Mouse (Mus musculus): ENCODE measurements at regions not wholly inside any gene's neighbourhood (a gene's known extent, or its start where the extent isn't known, plus 50 kb on each side); places are given as distances from the start of the nearest gene placed in this dataset.

DNA sequence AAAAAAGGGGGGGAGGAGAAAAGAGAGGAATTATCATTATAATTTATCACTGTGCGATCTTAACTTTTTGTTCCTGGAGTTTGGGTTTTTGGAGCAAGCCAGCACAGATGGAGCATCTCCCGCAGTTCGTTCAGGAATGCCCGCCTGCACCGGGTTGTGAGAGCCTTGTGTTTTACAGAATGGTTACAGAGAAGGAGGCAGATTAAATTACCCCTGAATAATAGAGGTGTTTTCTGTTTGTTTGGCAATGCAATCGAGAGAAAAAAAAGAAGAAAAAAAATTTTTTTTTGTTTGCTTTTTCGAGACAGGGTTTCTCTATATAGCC, 135.8 kb upstream of the Pkdcc start:
- TF ChIP-seq MXI1 (IDR thresholded peaks at IDR 0.05; ENCODE audit: low read depth, low read length) (no peak), POLR2AphosphoS2 (IDR thresholded peaks at IDR 0.05; ENCODE audit: low read depth, low read length) (no peak), NRF1 (IDR thresholded peaks at IDR 0.05; ENCODE audit: low read depth, low read length) (no peak), MEF2A (IDR thresholded peaks at IDR 0.05; ENCODE audit: borderline replicate concordance, low read depth, low read length) (no peak), JUN (IDR thresholded peaks at IDR 0.05; ENCODE audit: insufficient read depth, low read depth, low read length) (no peak), MAX (IDR thresholded peaks at IDR 0.05; ENCODE audit: low read length) (no peak), EP300 (IDR thresholded peaks at IDR 0.05; ENCODE audit: low read length) (no peak), NELFE (IDR thresholded peaks at IDR 0.05; ENCODE audit: low read depth, low read length) (no peak), TBP (conservative IDR thresholded peaks at IDR 0.05; ENCODE audit: low read depth, low read length) (no peak), CHD2 (IDR thresholded peaks at IDR 0.05; ENCODE audit: low read length) (no peak), ETS1 (conservative IDR thresholded peaks at IDR 0.05; ENCODE audit: low read depth, low read length) (no peak), SMC3 (IDR thresholded peaks at IDR 0.05; ENCODE audit: low read depth, low read length) (no peak), JUND (conservative IDR thresholded peaks at IDR 0.05; ENCODE audit: low read depth, low read length) (no peak), POLR2A (IDR thresholded peaks at IDR 0.05; ENCODE audit: low read depth, low read length) (no peak), SIN3A (IDR thresholded peaks at IDR 0.05; ENCODE audit: low read length) (no peak), RCOR1 (conservative IDR thresholded peaks at IDR 0.05; ENCODE audit: low read depth, low read length) (no peak), MAFK (IDR thresholded peaks at IDR 0.05; ENCODE audit: insufficient replicate concordance, low read length) (no peak)

DNA sequence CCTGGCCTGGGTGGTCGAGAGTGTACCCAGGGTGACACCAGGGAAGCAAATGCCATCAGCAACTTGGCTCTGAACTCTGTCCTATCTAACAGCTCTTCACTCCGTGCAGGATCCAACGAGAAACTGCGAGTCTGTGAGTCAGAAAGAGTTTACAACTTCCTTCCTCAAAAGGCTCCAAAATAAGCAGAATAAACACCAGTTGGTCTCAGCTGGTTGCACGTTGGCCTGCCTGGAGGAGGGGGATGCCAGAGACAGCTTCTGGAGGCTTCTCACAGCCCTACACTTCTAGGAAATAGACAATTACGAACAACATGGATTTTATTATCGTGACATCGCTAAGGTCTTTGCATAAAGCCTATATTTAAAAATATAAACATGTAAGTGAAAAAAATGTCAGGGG, 133.4 kb upstream of the Pkdcc start:
- in situ Hi-C loops (cut with MboI; ENCODE audit: low pct_ligation_motif_present, low pct_unique_long_range_greater_than_20kb, low sequenced_read_pairs) (no loop called here), dilution Hi-C loops (cut with MboI; ENCODE audit: extremely low pct_ligation_motif_present, extremely low pct_unique_long_range_greater_than_20kb, low sequenced_read_pairs) (no loop called here)
- Histone ChIP-seq H3K9me3 (replicated peaks; ENCODE audit: low read length) (peaks cover 10% of the 10 kb centered on the region), H3K36me3 (replicated peaks in 1 of 2; ENCODE audit: control insufficient read depth in 1 of 2, insufficient read depth in 1 of 2, low read length in 1 of 2) (no peaks in the 10 kb centered on the region), H3K27ac (ENCODE audit: insufficient read depth, low read depth) (no peak overlapping the region), H3K9ac (ENCODE audit: insufficient read depth, low read depth) (no peak overlapping the region), H3K4me1 (ENCODE audit: control insufficient read depth in 1 of 2, insufficient read depth in 2 of 2) (peaks cover 0 to 7% of the 10 kb centered on the region in 2 experiments; a peak in 2 of 4 replicates), H3K27me3 (replicated peaks) (no peaks in the 10 kb centered on the region), H3K4me3 (replicated peaks in 1 of 3; ENCODE audit: low read depth in 2 of 3, low read length in 2 of 3, poor library complexity in 1 of 3) (no peak overlapping the region), H3K79me2 (replicated peaks; ENCODE audit: control insufficient read depth, extremely low read depth, insufficient read depth, poor library complexity, severe bottlenecking) (no peaks in the 10 kb centered on the region), H3K4me2 (ENCODE audit: insufficient read depth, low read depth, poor library complexity, severe bottlenecking) (no peak overlapping the region)
- TF ChIP-seq EP300 (IDR thresholded peaks at IDR 0.05; ENCODE audit: low read length) (no peak), ZMIZ1 (IDR thresholded peaks at IDR 0.05; ENCODE audit: low read depth, low read length) (no peak), CTCF (conservative IDR thresholded peaks at IDR 0.05 in 1 of 2, IDR thresholded peaks at IDR 0.05 in 1 of 2; ENCODE audit: low read depth in 2 of 2, low read length in 2 of 2) (no peak)
- no peak for DNase-seq (ENCODE audit: extremely low read depth)

More for the DNA sequence above, 135.8 kb upstream of the Pkdcc start:
- no peak overlapping the region for H3K27ac ChIP-seq (ENCODE audit: insufficient read depth, low read depth)
- DNase-seq (ENCODE audit: extremely low read depth): no peak
- no peaks in the 10 kb centered on the region for H3K27me3 ChIP-seq (replicated peaks)
- H3K4me2 ChIP-seq (ENCODE audit: insufficient read depth, low read depth, poor library complexity, severe bottlenecking): no peak overlapping the region
- H3K4me1 ChIP-seq (ENCODE audit: control insufficient read depth in 1 of 2, insufficient read depth in 2 of 2): peaks cover 0 to 7% of the 10 kb centered on the region in 2 experiments; a peak in 2 of 4 replicates
- no peak overlapping the region for H3K9ac ChIP-seq (ENCODE audit: insufficient read depth, low read depth)
- H3K9me3 ChIP-seq (replicated peaks; ENCODE audit: low read length): peaks cover 6% of the 10 kb centered on the region
- in situ Hi-C loops (cut with MboI; ENCODE audit: low pct_ligation_motif_present, low pct_unique_long_range_greater_than_20kb, low sequenced_read_pairs) (no loop called here), dilution Hi-C loops (cut with MboI; ENCODE audit: extremely low pct_ligation_motif_present, extremely low pct_unique_long_range_greater_than_20kb, low sequenced_read_pairs) (no loop called here)
- H3K4me3 ChIP-seq (replicated peaks in 1 of 3; ENCODE audit: low read depth in 2 of 3, low read length in 2 of 3, poor library complexity in 1 of 3): no peak overlapping the region
- no peaks in the 10 kb centered on the region for H3K79me2 ChIP-seq (replicated peaks; ENCODE audit: control insufficient read depth, extremely low read depth, insufficient read depth, poor library complexity, severe bottlenecking)
- no peaks in the 10 kb centered on the region for H3K36me3 ChIP-seq (replicated peaks in 1 of 2; ENCODE audit: control insufficient read depth in 1 of 2, insufficient read depth in 1 of 2, low read length in 1 of 2)

All from CH12.LX (cell line).